ENCODE assay signal across 9 mouse cellular contexts in the genomic region with DNA sequence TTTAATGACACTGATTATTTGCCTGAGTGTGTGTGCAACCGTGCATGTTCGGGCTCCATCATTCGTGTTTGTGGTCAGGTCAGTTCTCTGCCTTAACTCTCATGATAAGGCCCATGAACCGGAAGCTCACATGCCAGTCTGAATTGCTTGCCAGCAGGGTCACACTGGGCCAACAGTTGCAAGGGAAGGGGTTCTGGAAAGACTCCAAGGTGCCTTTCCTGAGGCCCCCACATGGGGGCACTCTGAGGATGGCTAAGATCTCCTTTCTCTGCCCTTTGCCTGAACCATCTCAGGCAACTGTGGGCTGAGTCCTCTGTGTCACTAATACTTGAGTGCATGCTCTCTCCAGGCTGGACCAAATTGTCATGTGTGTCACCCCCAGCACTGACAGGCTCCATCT. TPM values are rescaled to one million over a fixed set of nuclear protein-coding genes. Genes with fewer than 3 reads are reported as not detected.
A peak's percentile ranks its signal among the peaks of the same experiment; 100 is the strongest.
DNase-seq lines count a peak whose midpoint lies in the region; ATAC-seq and TF ChIP-seq lines count a peak whose summit lies in the region.
"Had no signal": no experiment of that assay in that cellular context is flagged by ENCODE, and none has a peak within 500 bp of the region (broad histone marks: within the 10 kb centered on the region; RNA-seq: fewer than 3 reads in every experiment).

No protein-coding gene starts in this region.

- no peak overlapping the region for H3K4me3 ChIP-seq in hindbrain, embryonic 11.5 days (ENCODE audit: low read depth, low read length)
- H3K4me3 ChIP-seq in hindbrain, embryonic 13.5 days, result no peak overlapping the region
- no peak overlapping the region for H3K4me3 ChIP-seq in CH12.LX (replicated peaks in 1 of 3; ENCODE audit: low read depth in 2 of 3, low read length in 2 of 3, poor library complexity in 1 of 3)
- no peak overlapping the region for H3K4me3 ChIP-seq in stomach, postnatal 0 days (ENCODE audit: low read depth, low read length)

- in situ Hi-C loops in CH12.LX (cut with MboI; ENCODE audit: low pct_ligation_motif_present, low pct_unique_long_range_greater_than_20kb, low sequenced_read_pairs), result no loop called here

- no peak for TF ChIP-seq POLR2A in CH12.LX (IDR thresholded peaks at IDR 0.05; ENCODE audit: low read depth, low read length)

- no peak overlapping the region for H3K27ac ChIP-seq in hindbrain, embryonic 11.5 days (ENCODE audit: low read depth, low read length)
- H3K27ac ChIP-seq in hindbrain, embryonic 13.5 days, result no peak overlapping the region
- H3K27ac ChIP-seq in CH12.LX (ENCODE audit: insufficient read depth, low read depth), result no peak overlapping the region
- H3K27ac ChIP-seq in stomach, postnatal 0 days (replicated peaks), result no peak overlapping the region

- DNase-seq in hindbrain, embryonic 11.5 days (ENCODE audit: low spot score), result peak; percentile 71
- peak; percentile 65 for DNase-seq in CH12.LX (ENCODE audit: extremely low read depth)
- peak; percentile 76 for DNase-seq in cerebellum, adult 11-12 months
- peak; percentile 57 to 77 for DNase-seq in heart, adult 18-20 months
- peak; percentile 72 to 80 for DNase-seq in kidney, postnatal 36 days
- peak; percentile 78 for DNase-seq in lung, postnatal 36 days
- DNase-seq in stomach, postnatal 0 days (ENCODE audit: low spot score), result peak; percentile 57

- no peaks in the 10 kb centered on the region for H3K79me2 ChIP-seq in CH12.LX (replicated peaks; ENCODE audit: control insufficient read depth, extremely low read depth, insufficient read depth, poor library complexity, severe bottlenecking)

- H3K36me3 ChIP-seq in hindbrain, embryonic 11.5 days (ENCODE audit: control insufficient read depth, insufficient read depth, low read length), result no peaks in the 10 kb centered on the region
- H3K36me3 ChIP-seq in hindbrain, embryonic 13.5 days, result peaks cover 6% of the 10 kb centered on the region
- H3K36me3 ChIP-seq in CH12.LX (replicated peaks in 1 of 2; ENCODE audit: control insufficient read depth in 1 of 2, insufficient read depth in 1 of 2, low read length in 1 of 2), result peaks cover 0 to 23% of the 10 kb centered on the region in 2 experiments
- no peaks in the 10 kb centered on the region for H3K36me3 ChIP-seq in stomach, postnatal 0 days (ENCODE audit: control insufficient read depth, insufficient read depth, low read length)

- no peaks in the 10 kb centered on the region for H3K4me1 ChIP-seq in hindbrain, embryonic 11.5 days (replicated peaks; ENCODE audit: control insufficient read depth, insufficient read depth, low read length)
- H3K4me1 ChIP-seq in hindbrain, embryonic 13.5 days (replicated peaks), result peaks cover 60% of the 10 kb centered on the region
- H3K4me1 ChIP-seq in CH12.LX (ENCODE audit: control insufficient read depth in 1 of 2, insufficient read depth in 2 of 2), result peaks cover 24 to 51% of the 10 kb centered on the region in 2 experiments
- H3K4me1 ChIP-seq in stomach, postnatal 0 days (replicated peaks; ENCODE audit: control insufficient read depth, insufficient read depth), result no peaks in the 10 kb centered on the region

- no peaks in the 10 kb centered on the region for H3K9me3 ChIP-seq in hindbrain, embryonic 11.5 days (ENCODE audit: control insufficient read depth, low read length)
- no peaks in the 10 kb centered on the region for H3K9me3 ChIP-seq in hindbrain, embryonic 13.5 days
- H3K9me3 ChIP-seq in CH12.LX (replicated peaks; ENCODE audit: low read length), result no peaks in the 10 kb centered on the region
- no peaks in the 10 kb centered on the region for H3K9me3 ChIP-seq in stomach, postnatal 0 days (ENCODE audit: control insufficient read depth, low read length)

- no peak overlapping the region for H3K9ac ChIP-seq in hindbrain, embryonic 11.5 days (ENCODE audit: low read depth, low read length)
- H3K9ac ChIP-seq in hindbrain, embryonic 13.5 days, result no peak overlapping the region
- H3K9ac ChIP-seq in CH12.LX (ENCODE audit: insufficient read depth, low read depth), result no peak overlapping the region
- H3K9ac ChIP-seq in stomach, postnatal 0 days (ENCODE audit: low read length), result no peak overlapping the region

- dilution Hi-C loops in CH12.LX (cut with MboI; ENCODE audit: extremely low pct_ligation_motif_present, extremely low pct_unique_long_range_greater_than_20kb, low sequenced_read_pairs), result no loop called here

- TF ChIP-seq RAD21 in CH12.LX (IDR thresholded peaks at IDR 0.05; ENCODE audit: low read depth, low read length), result peak; percentile 73

- TF ChIP-seq CTCF in CH12.LX (conservative IDR thresholded peaks at IDR 0.05 in 1 of 2, IDR thresholded peaks at IDR 0.05 in 1 of 2; ENCODE audit: low read depth in 2 of 2, low read length in 2 of 2), result peak; percentile 67 to 84
- peak; percentile 73 for TF ChIP-seq CTCF in stomach, postnatal 0 days (IDR thresholded peaks at IDR 0.05; ENCODE audit: low read depth)

- no peak overlapping the region for H3K4me2 ChIP-seq in hindbrain, embryonic 11.5 days (replicated peaks; ENCODE audit: low read depth, low read length)
- H3K4me2 ChIP-seq in hindbrain, embryonic 13.5 days, result no peak overlapping the region
- H3K4me2 ChIP-seq in CH12.LX (ENCODE audit: insufficient read depth, low read depth, poor library complexity, severe bottlenecking), result no peak overlapping the region
- H3K4me2 ChIP-seq in stomach, postnatal 0 days (replicated peaks; ENCODE audit: low read depth), result no peak overlapping the region

- H3K27me3 ChIP-seq in hindbrain, embryonic 11.5 days (ENCODE audit: control insufficient read depth, insufficient read depth, low read length), result no peaks in the 10 kb centered on the region
- H3K27me3 ChIP-seq in hindbrain, embryonic 13.5 days, result no peaks in the 10 kb centered on the region
- H3K27me3 ChIP-seq in CH12.LX (replicated peaks), result no peaks in the 10 kb centered on the region
- no peaks in the 10 kb centered on the region for H3K27me3 ChIP-seq in stomach, postnatal 0 days (ENCODE audit: control insufficient read depth, insufficient read depth, low read length)

- ATAC-seq in hindbrain, embryonic 11.5 days (ENCODE audit: low FRiP score), result peak; percentile 16; the same call in 1 of the 2 replicates
- ATAC-seq in hindbrain, embryonic 13.5 days (ENCODE audit: low FRiP score), result no peak
- peak; percentile 36 for ATAC-seq in stomach, postnatal 0 days (ENCODE audit: low FRiP score, low TSS enrichment)

- WGBS in hindbrain, embryonic 11.5 days, result 73% methylated on average over 4 of the region's 4 CpGs
- 52% methylated on average over 4 of the region's 4 CpGs for WGBS in hindbrain, embryonic 13.5 days
- 42% methylated on average over 4 of the region's 4 CpGs for WGBS in stomach, postnatal 0 days

- no peak for TF ChIP-seq EP300 in CH12.LX (IDR thresholded peaks at IDR 0.05; ENCODE audit: low read length)
- no peak for TF ChIP-seq EP300 in stomach, postnatal 0 days (optimal IDR thresholded peaks at IDR 0.05)

TF ChIP-seq in CH12.LX, 34 proteins besides CTCF, POLR2A, EP300 and RAD21 (continues in another document):
- no peak for TF ChIP-seq E2F4 (IDR thresholded peaks at IDR 0.05; ENCODE audit: insufficient replicate concordance, low read depth, low read length)
- no peak; the same call in 1 of the 2 replicates for TF ChIP-seq SIN3A (IDR thresholded peaks at IDR 0.05; ENCODE audit: low read length)
- 0 out of 2 replicates have a peak, but pooled peaks have one; percentile 31 for TF ChIP-seq MAZ (IDR thresholded peaks at IDR 0.05; ENCODE audit: low read depth, low read length)
- TF ChIP-seq ZKSCAN1 (IDR thresholded peaks at IDR 0.05; ENCODE audit: borderline replicate concordance, low read depth, low read length), result no peak
- TF ChIP-seq IRF4 (IDR thresholded peaks at IDR 0.05; ENCODE audit: low read depth, low read length), result peak; percentile 34; the same call in 1 of the 2 replicates
- peak; percentile 19; the same call in 1 of the 2 replicates for TF ChIP-seq ELF1 (IDR thresholded peaks at IDR 0.05; ENCODE audit: low read depth, low read length)
- 0 out of 2 replicates have a peak, but pooled peaks have one; percentile 3 for TF ChIP-seq BHLHE40 (IDR thresholded peaks at IDR 0.05; ENCODE audit: low read depth, low read length)
- no peak for TF ChIP-seq JUND (conservative IDR thresholded peaks at IDR 0.05; ENCODE audit: low read depth, low read length)
- TF ChIP-seq ZC3H11A (IDR thresholded peaks at IDR 0.05; ENCODE audit: low read depth, low read length), result no peak
- TF ChIP-seq ZMIZ1 (IDR thresholded peaks at IDR 0.05; ENCODE audit: low read depth, low read length), result no peak

RNA-seq across cellular contexts. Expression of gene Kdm4b, which starts 11.3 kb away (rescaled TPM):
- 33.7 and 39.0 TPM in 2 replicates for polyA plus RNA-seq in hindbrain, embryonic 11.5 days (2014; fragmentation: Nextera tagmentation; extraction: Ambion mirVana)
- polyA plus RNA-seq in hindbrain, embryonic 13.5 days (2015; fragmentation: Nextera tagmentation; extraction: Ambion mirVana), result 66.0 and 66.7 TPM in 2 replicates
- 12.5 and 19.5 TPM in 2 replicates for total RNA-seq in CH12.LX (2012; rRNA removed)
- total RNA-seq in CH12.LX (2014; rRNA removed), result 9.8 and 12.3 TPM in 2 replicates
- polyA plus RNA-seq in CH12.LX (2012; ENCODE audit: insufficient read length, low read depth), result 10.5 and 14.2 TPM in 2 replicates
- 10 to 100 TPM; 29.6 to 30.3 TPM for total RNA-seq in heart, adult 18-20 months (2021)
- polyA plus RNA-seq in stomach, postnatal 0 days (2015; fragmentation: Nextera tagmentation; extraction: Ambion mirVana), result 13.5 and 15.0 TPM in 2 replicates

RNA-seq across cellular contexts. Expression of gene Uhrf1, which starts 34.1 kb away (rescaled TPM):
- polyA plus RNA-seq in hindbrain, embryonic 11.5 days (2014; fragmentation: Nextera tagmentation; extraction: Ambion mirVana), result 77.7 and 95.9 TPM in 2 replicates
- 27.1 and 29.6 TPM in 2 replicates for polyA plus RNA-seq in hindbrain, embryonic 13.5 days (2015; fragmentation: Nextera tagmentation; extraction: Ambion mirVana)
- 220 and 249 TPM in 2 replicates for total RNA-seq in CH12.LX (2012; rRNA removed)
- total RNA-seq in CH12.LX (2014; rRNA removed), result 144 and 161 TPM in 2 replicates
- 184 and 249 TPM in 2 replicates for polyA plus RNA-seq in CH12.LX (2012; ENCODE audit: insufficient read length, low read depth)
- 1 to 10 TPM; 1.4 to 2.5 TPM for total RNA-seq in heart, adult 18-20 months (2021)
- 18.4 and 19.5 TPM in 2 replicates for polyA plus RNA-seq in stomach, postnatal 0 days (2015; fragmentation: Nextera tagmentation; extraction: Ambion mirVana)

RNA-seq across cellular contexts. Expression of gene Arrdc5, which starts 37.1 kb away (rescaled TPM):
- not detected in 2 replicates for polyA plus RNA-seq in hindbrain, embryonic 11.5 days (2014; fragmentation: Nextera tagmentation; extraction: Ambion mirVana)
- not detected in 2 replicates for polyA plus RNA-seq in hindbrain, embryonic 13.5 days (2015; fragmentation: Nextera tagmentation; extraction: Ambion mirVana)
- total RNA-seq in CH12.LX (2012; rRNA removed), result not detected in 2 replicates
- not detected in 2 replicates for total RNA-seq in CH12.LX (2014; rRNA removed)
- 0.23 TPM in 1 of 2 replicates, not detected in the other for polyA plus RNA-seq in CH12.LX (2012; ENCODE audit: insufficient read length, low read depth)
- not detected for total RNA-seq in heart, adult 18-20 months (2021)
- not detected in 2 replicates for polyA plus RNA-seq in stomach, postnatal 0 days (2015; fragmentation: Nextera tagmentation; extraction: Ambion mirVana)
- total RNA-seq: adrenal gland, postnatal 4 days had no signal

RNA-seq across cellular contexts. Expression of gene Plin3, which starts 44.5 kb away (rescaled TPM):
- 25.0 and 26.2 TPM in 2 replicates for polyA plus RNA-seq in hindbrain, embryonic 11.5 days (2014; fragmentation: Nextera tagmentation; extraction: Ambion mirVana)
- polyA plus RNA-seq in hindbrain, embryonic 13.5 days (2015; fragmentation: Nextera tagmentation; extraction: Ambion mirVana), result 20.0 and 23.5 TPM in 2 replicates
- total RNA-seq in CH12.LX (2012; rRNA removed) (18.8 and 23.3 TPM in 2 replicates), CH12.LX (2014; rRNA removed) (17.0 and 17.3 TPM in 2 replicates)
- 17.9 and 18.5 TPM in 2 replicates for polyA plus RNA-seq in CH12.LX (2012; ENCODE audit: insufficient read length, low read depth)
- total RNA-seq in heart, adult 18-20 months (2021), result 100 to 1,000 TPM; 178 to 190 TPM
- polyA plus RNA-seq in stomach, postnatal 0 days (2015; fragmentation: Nextera tagmentation; extraction: Ambion mirVana), result 65.3 and 67.3 TPM in 2 replicates
